Mouse (Mus musculus) megakaryocyte, embryonic 14.5 days (primary cell): ENCODE results near the gene Sh3d21.

Experiments used
- FLI1 ChIP-seq: IDR thresholded peaks from 2 replicates; pipeline ENCODE4 v1.6.1; 2012; ENCODE audit warnings: low read length, inconsistent platforms, mixed read lengths
- GATA1 ChIP-seq: IDR thresholded peaks from 3 replicates; pipeline ENCODE4 v1.6.1; 2012; ENCODE audit warnings: mixed read lengths, low read length, inconsistent platforms, borderline replicate concordance

- TF ChIP-seq GATA1 (no peak), FLI1 (no peak)
Observed at GRCm38 (mm10) chr4:126152864-126153263, 10.4 kb downstream of the Sh3d21 start.
